Mouse (Mus musculus) duodenum, adult 2 months (tissue): ENCODE results near the gene Scamp5. TPM values are rescaled to one million over a fixed set of nuclear protein-coding genes. Genes with fewer than 3 reads are reported as not detected.

Source experiments
- polyA plus RNA-seq: library from polyadenylated mRNA; depleted of rRNA; stranded (reverse); fragments of >200 nt; gene quantifications from 2 replicates; pipeline ENCODE4 v1.2.3, GENCODE M21; 2012; ENCODE audit warnings: low replicate concordance; rRNA removed

Gene Scamp5
- polyA plus RNA-seq = 134 and 141 TPM in 2 replicates

DNA sequence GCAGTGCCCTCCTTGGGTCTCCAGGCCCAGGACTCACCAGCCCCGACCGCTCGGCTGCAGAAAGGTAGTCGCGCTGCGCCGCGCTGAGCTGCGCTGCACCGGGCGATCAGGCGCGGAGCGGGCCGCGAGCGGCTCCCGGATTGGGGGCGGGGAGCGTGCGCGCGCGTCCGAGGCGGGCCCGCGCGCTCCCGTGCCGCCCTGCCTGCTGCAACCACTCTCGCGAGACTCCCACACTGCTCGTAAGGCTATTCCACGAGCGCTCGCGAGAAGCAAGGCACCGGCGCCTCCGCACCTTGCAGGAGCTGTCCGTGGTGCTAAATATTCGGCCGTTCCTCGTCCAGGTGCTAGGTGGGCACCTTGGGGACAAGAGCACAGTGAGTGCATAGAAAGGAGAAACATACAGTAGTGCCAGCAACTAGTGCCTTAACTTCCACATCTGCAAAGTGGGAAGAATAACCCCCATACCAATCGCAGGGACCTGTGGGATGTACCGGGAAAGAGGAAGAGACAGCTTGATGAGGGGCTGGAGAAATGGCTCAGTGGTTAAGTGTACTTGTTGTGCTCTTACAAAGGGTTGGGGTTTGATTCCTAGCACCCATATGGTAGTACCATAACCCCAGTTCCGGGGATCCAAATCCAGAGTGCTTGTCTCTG is at the start of gene Scamp5:
Gene Scamp5, minus strand, starts transcription at position 165 of the 654 bp plus-strand sequence.

GRCm38 (mm10) chr9:57503622-57504380 is 35.9 kb upstream of the Scamp5 start, which contains the start of gene Rpp25:
TSS of gene Rpp25 (plus strand) at chr9:57504026.

DNA sequence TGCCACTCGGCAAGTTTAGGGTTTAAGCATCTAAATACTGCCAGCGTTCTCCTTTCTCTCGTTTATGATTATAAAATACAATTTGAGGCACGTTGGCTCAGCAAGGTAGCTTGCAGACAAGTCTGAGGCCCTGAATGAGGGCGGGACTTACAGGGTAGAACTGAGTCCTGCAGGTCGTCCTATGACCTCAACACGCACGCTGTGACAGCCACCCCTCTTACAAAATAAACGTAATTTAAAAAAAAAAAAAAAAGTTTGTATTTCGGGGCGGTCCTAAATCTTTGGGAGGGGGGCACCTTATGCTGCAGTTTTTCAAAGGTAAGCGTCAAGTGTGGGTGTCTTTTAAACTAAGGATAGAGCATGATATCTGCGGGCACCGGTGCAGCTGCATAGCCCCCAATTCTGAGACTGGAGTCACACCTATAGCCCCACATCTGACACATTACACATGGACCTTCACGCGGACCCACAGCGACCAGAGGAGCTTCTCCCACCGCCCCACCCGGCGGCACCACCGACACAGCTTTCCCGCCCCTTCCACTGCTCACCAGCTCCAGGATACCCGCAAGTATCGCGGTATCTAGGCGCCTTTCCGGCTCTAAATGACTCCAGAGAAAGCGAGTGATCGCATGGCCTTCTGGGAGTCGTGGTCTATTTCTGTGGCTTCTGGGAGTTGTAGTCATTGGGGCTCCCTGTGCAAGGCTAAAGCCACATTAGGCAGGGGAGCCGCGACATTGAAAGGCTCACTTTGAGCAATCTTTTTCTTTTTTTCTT is 28.2 kb downstream of the Scamp5 start, which contains the start of gene Ppcdc:
Gene Ppcdc, minus strand, starts transcription at position 603 of the 774 bp plus-strand sequence.

Other genes starting within 250 kb of the Scamp5 start
- not detected in 2 replicates for gene Trcg1, start 231.5 kb downstream of the Scamp5 start, polyA plus RNA-seq
- 15.3 and 24.4 TPM in 2 replicates for gene 1700017B05Rik, start 205.4 kb downstream of the Scamp5 start, polyA plus RNA-seq
- gene Ppcdc, start 27.9 kb downstream of the Scamp5 start, polyA plus RNA-seq = 17.8 and 25.2 TPM in 2 replicates
- 3.0 and 7.2 TPM in 2 replicates for gene Rpp25, start 36.0 kb upstream of the Scamp5 start, polyA plus RNA-seq
- gene Cox5a, start 53.2 kb upstream of the Scamp5 start, polyA plus RNA-seq = 1,517 and 2,988 TPM in 2 replicates
- gene Fam219b, start 69.5 kb upstream of the Scamp5 start, polyA plus RNA-seq = 5.5 and 9.4 TPM in 2 replicates
- gene Mpi, start 84.7 kb upstream of the Scamp5 start, polyA plus RNA-seq = 49.8 and 96.3 TPM in 2 replicates
- 141 and 204 TPM in 2 replicates for gene Scamp2, start 92.9 kb upstream of the Scamp5 start, polyA plus RNA-seq
- 14.0 and 14.6 TPM in 2 replicates for gene Ulk3, start 121.4 kb upstream of the Scamp5 start, polyA plus RNA-seq
- not detected in 2 replicates for gene Cplx3, start 138.2 kb upstream of the Scamp5 start, polyA plus RNA-seq
- not detected in 2 replicates for gene Lman1l, start 152.7 kb upstream of the Scamp5 start, polyA plus RNA-seq
- 59.9 and 96.3 TPM in 2 replicates for gene Csk, start 185.6 kb upstream of the Scamp5 start, polyA plus RNA-seq
- gene Cyp1a2, start 215.6 kb upstream of the Scamp5 start, polyA plus RNA-seq = 0.60 TPM in 1 of 2 replicates, not detected in the other
- 4.5 and 47.1 TPM in 2 replicates for gene Cyp1a1, start 219.9 kb upstream of the Scamp5 start, polyA plus RNA-seq
- gene Edc3, start 240.5 kb upstream of the Scamp5 start, polyA plus RNA-seq = 6.1 and 6.2 TPM in 2 replicates